Mouse (Mus musculus): ENCODE results near the gene Crybb1. TPM values are rescaled to one million over a fixed set of nuclear protein-coding genes. Genes with fewer than 3 reads are reported as not detected.

The Crybb1 gene
- total RNA-seq, 4 experiments from 2014 or later, result 0.74 to 7.0 (median 2.6) TPM

DNA sequence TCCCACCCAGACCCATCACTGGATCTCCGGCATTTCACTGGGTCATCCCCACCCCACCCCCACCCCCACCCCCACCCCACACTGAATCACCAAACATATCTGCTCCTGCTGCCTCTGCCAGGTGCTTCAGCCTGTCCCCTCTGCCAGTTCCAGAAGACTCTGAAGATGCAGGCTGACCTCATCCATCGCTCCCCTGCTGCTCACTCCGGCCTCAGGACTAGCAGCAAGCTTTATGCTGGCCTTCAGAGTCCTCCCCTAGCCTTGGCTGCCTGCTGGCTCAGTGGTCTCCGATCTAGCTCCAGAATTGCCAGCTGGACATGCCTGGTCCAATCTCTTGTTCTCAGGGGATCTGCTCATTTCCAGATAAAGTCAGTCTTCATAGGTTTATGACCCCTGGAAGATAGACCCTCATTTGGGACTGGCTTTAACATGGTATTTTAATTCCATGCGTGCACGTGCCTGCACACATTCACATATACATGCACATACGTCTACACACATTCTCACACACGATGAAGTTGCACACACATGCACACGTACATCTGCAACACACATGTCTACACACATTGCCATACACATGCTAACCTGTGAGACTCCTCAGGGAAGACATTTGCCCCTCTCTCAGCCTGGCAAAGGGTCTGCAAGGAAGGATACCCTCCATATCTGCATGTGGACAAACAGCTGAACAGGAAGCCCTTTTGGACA is 17.6 kb upstream of the Crybb1 start:
- no peak for DNase-seq

DNA sequence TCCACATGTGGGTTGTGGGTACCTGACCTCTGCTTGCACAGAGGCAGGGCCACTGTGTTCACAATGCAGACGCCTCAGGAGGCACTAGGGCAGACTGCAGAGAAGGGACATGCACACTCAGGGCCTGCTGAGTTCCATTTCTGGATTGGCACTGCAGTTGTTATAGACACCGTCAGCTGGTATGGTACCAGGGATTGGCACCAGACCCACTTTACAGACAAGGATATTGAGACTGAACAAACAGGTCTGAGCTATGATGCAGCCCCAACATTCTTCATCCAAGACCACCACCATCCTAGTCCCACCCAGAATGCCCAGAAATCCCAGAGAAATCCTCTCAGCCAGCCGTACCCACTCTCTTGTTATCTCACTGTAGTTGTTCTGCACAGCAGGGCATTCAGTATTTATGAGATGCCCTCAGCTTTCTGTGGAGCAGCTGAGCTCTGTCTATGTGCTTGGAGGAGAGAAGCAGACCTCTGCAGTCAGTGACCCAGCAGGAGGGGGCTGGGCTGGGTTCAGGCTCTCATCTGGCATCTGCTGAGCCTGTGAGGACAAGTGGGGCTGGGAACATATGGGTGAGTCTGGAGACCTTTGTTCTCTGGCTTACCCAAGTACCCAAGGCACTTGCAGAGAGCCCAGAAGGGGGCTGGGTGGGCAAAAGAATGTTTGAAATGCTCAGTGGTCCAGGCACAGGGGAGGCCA is 16.7 kb upstream of the Crybb1 start:
- no peak for DNase-seq

DNA sequence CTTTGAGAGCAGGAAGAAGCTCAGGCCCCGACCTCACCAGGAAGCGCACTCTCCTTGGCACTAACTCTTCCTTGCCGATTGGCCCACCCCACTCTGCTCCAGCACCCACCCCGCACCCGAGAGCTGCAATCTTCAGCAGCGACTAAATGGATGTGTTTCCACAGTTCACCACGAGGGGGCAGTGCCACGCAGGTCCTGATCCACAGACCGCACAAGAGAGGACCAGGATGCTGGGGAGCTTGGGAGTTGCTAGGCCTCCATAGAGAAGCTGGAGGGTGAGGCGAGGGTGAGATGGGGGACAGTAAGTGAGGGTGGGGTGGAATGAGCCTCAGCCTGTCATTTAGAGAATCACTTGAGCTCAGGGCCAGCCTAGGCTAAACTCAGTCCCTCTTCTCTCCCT is 14.9 kb upstream of the Crybb1 start:
- peak; percentile 84 for DNase-seq

DNA sequence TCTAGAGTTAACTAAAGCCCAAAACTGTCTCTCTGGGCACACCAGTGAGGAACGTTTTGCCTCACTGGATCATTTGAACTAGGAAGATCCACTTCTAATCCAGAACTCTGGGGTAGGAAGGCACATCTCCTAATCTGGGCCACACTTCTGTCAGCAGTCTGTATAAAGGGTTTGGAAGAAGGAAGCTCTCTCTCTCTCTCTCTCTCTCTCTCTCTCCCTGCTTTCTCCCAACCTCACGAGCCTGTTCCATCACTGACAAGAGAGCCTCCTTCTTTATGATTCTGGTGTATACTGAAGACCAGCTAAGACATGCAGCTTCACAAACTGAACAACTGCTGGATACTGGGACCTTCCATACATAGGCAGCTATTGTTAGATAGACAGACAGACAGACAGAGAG is 13.8 kb upstream of the Crybb1 start:
- DNase-seq, result no peak

DNA sequence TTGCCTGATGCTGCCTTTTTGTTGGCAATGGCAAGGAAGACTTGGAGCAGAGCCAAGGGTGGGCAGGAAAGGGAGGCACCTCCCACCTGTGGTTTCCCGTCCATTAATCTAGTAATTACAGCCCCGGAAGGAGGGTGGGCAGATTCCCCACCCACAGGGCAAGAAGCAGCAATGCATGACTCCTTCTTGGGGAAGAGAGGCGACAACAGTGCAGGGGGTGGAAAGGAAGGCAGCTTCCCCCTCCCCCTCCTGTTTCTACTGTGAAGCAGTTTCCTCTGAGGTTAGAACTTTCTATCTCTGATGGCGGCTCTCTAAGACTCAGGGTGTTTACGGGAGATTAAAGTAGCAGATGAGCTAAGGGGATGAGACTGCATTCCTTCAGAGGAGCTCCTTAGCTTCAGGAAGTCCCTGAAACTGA is 13.2 kb upstream of the Crybb1 start:
- DNase-seq, result no peak

DNA sequence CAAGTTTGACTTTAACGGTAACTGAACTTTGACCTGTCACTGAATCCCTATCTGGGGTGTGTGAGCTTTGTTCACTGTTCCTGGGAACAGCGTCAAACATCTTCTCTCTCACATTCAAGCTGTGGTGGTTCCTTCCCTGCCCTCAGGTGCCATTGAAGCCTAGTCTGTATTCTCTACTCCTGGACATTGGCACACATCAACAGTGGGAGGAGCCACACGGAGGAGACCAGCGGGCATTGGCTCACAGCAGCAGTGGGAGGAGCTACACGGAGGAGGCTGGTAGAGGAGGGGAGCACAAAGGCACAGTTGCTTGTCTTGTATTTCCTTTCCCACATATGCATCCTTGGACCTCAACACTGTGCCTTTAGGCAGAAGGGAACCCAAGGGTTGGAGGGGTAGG is 12.6 kb upstream of the Crybb1 start:
- no peak for DNase-seq

DNA sequence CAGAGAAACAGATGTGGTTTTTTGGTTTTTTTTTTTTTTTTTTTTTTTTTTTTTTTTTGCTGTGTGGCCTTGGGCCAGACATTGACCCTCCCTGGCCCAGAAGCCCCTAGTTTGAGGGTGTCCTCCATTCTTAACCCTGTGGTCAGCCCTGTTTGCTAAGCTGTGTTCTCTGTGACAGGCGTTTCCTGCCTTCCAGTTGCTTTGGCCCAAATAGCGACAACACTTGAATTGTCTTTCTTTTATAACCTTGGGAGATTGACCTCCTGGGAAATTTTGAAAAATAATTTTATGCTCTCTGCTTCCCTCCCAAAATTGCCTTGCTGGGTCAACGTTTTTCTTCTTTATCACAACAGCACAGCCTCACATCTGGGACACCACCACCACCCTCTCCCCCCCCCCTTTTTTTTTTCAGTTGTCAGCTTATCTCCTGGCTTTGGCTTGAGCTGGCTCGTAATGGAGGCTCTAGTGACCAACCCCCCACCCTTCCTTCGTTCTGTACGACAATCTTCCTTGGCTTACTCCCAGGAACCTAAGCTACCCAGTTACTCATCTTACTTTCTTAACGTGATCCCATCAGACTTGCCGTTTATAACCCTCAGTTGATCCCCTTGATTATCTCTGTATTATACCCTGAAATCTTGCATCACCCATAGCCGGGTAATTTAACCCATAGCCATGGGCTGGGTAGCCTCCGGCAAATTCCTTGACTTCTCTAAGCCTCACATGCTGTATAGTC is 11.9 kb upstream of the Crybb1 start:
- no peak for DNase-seq

DNA sequence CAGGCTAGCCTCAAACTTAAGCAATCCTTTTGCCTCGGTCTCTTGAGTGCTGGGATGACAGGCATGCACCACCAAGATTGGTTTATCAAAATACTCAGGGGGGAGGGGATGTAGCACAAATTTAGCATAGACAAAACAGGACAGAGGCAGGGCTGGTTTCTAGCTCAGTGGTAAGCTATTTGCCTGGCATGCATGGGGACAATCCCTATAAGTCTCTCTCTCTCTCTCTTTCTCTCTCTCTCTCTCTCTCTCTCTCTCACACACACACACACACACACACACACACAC is 11.4 kb upstream of the Crybb1 start:
- no peak for DNase-seq

DNA sequence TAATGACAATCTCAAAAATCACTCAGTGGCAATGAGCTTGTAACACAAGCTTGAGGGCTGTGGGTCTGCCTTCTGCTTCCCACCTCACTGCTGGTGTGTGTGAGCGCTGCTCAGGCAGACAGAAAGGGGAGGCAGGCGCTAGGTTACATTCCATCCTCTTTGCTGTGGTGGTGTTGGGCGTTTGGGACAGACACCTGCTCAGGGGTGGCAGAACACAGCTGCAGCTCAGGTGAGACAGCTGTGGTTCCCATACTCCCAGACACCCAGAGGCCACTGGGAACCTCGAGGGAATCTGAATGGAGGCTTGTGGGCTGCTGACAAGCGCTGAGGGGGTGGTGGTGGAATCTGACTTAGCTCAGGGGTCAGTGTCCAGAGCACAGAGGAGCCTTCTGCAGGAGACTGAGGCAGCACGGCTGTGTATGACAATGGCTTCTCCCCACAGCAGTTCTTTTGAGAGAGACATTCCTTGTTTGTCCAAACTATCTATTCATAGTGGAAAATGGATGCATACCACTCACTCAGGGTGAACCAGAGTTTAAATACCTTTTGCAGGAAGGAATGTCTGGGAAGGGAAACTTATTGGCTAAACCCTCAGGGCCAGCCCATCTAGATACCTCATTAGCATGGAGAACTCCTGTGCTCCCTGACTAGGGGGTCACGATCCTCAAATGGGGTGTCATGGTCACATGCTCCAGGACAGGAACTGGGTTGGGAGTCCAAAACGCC is 10.6 kb upstream of the Crybb1 start:
- DNase-seq, result no peak

DNA sequence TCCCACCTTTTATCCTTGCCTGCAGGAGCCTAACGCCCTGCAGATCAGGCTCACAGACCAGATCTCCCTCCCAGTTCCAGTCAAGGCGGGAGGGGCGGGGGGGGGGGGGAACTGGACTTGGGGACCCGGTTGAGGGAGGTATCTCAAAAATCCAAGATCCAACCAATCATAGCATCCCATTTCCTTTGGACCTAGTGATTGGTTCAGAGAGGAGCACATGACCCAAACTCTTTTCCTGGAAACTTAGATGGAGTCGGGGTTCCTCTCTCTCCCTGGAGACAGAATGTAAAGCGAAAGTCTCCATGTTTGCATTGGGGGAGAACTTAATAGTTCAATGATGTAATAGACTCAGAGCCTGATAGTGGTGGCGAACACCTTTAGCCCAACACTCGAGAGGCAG is 8.2 kb upstream of the Crybb1 start:
- no peak for DNase-seq

DNA sequence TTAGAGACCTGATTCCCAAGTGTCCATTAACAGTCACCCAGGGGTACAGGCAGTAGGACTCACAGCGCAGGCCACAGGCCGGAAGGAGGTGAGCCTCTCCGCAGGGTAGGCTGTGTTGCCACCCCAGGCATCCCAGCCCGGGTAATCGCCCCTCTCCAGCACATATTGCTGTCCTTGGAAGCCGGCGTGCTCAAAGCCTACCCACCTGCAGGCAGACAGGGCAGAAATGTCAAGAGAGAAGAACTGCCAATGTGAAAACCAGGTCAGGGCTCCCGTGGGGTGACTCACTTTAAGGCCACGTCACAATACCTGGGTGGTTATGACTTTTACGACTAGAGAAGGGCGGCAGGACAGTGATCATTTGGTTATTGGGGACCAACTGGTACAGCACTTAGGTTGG is 6.5 kb upstream of the Crybb1 start:
- DNase-seq, result peak; percentile 70

DNA sequence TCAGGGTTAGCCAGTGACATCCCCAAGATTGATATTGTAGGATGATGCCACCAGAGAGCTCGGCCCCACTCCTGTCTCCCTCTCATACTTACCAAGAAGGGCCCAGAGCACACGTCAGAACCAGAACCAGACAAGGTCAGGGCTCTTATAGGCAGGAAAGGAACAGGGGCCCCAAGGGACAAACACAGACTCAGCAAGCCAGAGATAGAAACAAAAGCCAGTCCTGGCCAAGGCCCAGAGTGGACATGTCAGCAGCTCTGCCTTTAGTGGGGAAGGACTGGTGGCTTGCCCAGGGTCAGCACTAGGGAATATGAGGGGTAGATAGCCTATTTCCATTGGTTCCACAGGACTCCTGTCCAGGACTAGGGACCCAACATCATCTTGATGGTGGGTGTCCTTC is 3.2 kb upstream of the Crybb1 start, which contains the start of gene Cryba4:
Cryba4 (minus strand) TSS at position 119 of the 400 bp plus-strand sequence.
- peak; percentile 64 for DNase-seq

DNA sequence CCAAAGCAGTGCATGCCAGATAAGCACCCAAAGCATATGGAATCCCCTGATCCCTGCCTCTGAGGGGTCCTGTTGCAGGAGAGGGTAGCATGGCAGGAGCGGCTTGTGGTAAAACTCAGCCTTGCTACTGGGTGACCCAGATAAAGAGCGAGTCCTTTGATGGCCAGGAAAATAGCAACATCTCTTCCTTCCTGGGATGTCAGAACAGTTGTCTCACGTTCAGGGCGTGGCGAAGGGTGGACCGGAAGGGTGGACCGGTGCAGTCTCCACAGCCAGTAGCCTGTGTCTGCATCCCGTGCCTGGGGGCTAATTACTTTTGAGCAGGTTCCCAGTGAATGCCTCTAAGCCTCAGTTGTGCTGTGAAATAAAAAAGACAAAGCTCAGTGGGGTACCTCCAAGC is 2.4 kb upstream of the Crybb1 start:
- DNase-seq, result peak; percentile 73

DNA sequence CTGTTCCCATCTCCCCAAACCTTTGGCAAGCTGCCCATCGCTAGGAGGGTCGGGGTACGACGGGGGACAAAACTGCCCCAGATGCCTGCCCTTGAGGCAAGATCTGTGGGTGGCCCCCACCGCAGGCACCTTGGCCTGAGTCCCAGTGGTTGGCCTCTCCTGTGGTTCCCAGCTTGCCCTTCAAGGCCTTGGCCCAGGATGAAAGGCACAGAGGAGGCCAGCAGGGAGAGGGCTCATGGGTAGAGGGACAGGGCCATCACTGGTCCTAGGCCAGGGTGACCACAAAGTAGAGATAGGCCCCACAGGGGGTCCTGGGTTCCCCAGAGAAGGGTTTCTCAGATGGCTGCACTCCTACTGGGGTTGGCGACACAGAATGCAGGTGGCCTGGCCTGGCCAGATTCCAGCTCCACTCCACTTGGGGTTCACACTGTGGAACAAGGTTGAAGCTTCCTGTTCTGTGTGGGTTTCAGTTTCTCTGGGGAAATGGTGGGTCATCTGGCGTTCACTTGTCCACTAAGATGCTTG is 1.3 kb upstream of the Crybb1 start:
- DNase-seq, result peak; percentile 94

DNA sequence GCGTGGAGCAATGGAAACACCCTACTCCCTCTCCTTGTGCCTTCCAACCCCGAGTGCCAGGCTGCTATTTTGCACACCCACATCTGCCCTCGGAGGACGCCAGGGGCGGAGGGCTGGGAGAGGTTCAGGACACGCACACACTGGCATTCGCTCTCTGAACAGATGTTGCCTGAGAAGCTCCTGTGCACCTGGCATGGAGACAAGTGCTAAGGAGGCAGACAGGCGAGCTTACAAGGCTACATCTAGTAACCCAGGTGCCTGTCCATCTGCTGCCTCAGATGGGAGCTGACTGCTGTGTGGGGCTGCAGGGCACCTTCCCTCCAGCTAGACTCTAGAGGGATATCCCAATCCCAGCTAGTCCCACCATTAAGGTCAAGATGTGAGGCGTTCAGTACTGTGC is 842 bp downstream of the Crybb1 start:
- DNase-seq, result no peak

DNA sequence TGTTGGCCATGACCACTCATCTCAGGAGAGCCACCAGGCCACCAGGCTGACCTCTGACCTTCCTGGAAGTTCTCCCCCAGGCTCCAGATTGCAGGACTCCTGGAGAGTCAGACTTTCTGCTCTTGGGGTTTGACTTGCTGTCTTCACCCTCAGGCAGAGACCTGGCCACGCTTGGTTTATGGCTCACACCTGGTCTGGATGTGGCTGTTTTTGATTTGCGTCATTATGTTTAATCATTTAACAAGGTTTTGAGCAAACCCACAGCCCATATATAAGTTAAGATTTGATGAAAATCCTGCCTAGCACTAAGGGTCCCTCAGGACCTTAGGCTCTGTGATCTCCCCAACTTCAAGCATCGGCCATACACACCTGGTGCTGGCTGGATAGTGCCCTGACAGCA is 2.3 kb downstream of the Crybb1 start:
- no peak for DNase-seq

DNA sequence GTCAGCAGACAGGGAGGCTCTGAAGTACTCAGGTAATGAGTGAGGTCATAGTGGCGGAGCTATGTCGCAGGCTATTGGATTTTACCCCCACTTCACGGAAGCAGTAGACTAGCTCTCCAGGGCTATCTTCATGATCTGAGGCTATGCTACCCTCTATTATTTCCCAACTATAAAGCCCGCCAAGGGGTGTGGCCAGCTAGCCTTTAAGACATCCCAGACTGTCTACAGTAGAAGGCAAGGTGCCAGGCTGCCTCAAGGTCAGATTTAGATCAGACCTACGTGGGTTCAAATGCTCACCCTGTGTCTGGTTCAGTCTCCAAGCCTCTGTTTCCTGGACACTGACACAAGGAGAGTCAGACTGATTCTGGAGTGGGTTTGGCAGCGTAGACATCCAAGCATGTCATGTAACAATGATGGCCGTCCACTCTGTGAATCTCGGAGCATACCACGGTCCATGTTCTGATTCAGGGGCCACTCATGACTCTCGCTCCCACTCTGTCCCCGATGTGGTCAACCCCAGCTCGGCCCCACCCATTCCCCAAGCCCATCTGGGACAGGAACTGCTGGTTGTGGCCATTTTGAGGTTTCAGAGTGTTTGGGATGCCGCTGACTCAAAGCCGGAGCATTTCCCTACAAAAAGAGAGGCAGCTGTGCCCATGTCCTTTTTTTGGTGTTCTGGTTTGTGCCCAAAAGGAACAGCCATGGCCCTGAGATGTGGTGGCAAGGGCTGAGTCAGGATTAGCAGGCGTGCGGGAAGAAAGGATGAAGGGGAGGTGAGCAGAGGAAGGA is 4.4 kb downstream of the Crybb1 start:
- DNase-seq, result no peak

DNA sequence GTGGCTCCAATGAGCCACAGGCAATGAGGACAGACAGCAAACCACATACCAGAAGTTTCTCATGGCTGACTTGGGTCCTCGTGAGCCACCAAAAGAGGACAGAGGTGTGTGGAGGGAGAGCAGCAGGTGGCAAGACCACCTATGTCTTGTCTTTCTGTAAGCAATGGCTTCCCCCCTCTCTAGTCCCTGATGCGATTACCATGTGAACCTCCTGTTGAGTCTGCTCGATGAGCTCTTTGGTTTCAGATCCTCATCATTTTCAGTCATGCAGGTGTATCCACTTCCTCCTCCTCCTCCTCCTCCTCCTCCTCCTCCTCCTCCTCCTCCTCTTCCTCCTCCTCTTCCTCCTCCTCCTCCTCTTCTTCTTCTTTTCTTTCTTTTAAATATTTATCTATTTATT is 5.2 kb downstream of the Crybb1 start:
- no peak for DNase-seq

DNA sequence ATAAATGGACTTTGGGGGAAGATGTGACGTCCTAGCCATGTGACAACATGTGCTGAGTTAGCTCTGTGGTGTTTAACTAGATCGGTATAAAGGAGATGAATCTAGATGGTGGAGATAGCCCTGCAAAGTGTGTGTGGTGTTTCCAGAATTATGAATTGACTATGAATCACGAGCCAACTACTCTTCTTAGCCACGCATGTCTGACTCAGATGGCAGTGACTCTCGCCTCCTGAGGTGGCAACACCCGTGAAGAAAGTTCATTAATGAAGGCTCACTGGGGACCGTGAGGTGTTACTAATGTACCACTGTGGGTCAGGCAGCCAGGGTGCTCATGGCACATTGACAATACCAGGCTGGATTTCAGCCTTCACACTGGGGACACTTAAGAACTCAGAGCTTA is 8.5 kb downstream of the Crybb1 start:
- no peak for DNase-seq

DNA sequence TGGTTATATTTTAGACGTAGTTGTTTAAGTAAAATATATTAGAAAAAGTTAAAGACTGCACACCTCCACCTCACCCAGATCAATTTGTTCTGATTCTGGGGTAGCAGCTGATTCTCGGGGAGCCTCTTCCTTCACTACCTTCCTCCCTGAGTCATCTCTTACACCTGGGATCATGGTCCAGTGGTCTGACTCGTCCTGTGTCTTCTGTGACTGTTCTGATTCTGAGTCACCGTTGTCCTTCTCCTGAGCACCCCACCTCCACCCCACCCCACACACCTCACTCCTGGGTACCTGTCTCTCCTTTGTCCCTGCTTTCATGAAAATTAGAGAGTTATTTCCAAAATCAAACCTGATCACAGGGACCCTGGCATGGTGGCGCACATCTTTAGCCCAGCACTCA is 9.5 kb downstream of the Crybb1 start:
- DNase-seq, result no peak

DNA sequence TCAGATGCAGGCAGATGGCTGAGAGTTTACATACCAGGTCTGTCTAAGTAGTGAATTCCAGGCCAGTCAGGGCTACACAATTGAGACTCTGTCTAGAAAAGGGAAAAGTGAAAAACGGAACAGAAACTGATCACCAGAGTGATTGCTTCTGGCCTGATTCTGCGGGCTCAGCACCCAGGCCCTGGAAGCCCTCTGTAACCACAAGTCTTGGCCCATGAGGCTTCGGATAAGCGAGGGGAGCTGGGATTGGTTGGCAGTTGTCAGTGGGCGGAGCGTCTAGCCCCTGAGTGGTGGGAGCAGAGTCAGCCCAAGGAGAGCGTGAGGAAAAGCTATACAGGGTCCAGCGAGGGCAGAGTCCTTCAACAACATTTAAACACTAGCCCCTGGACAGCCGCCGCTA is 9.9 kb downstream of the Crybb1 start:
- DNase-seq, result no peak
